Mouse (Mus musculus) frontal cortex, adult (tissue): ENCODE data around the gene Krtap4-7.
"Not testable (repeated sequence)": the region's sequence is repeated elsewhere in the genome, so short reads cannot be mapped to it uniquely, and the experiment has no call there.

Source experiments
- ATAC-seq: cut with Nextera tagmentation; 2 replicates; pipeline ENCODE4 v1.9.2; 2017; ENCODE audit warnings: mild to moderate bottlenecking, moderate library complexity, mixed read lengths; ENCODE audit not compliant: low TSS enrichment

Gene Krtap4-7

GRCm38 (mm10) chr11:99603208-99603607, 40.7 kb downstream of the Krtap4-7 start, which contains the start of gene Gm11938:
TSS of gene Gm11938 (minus strand) at chr11:99603308.
- ATAC-seq, result not testable (repeated sequence)

DNA sequence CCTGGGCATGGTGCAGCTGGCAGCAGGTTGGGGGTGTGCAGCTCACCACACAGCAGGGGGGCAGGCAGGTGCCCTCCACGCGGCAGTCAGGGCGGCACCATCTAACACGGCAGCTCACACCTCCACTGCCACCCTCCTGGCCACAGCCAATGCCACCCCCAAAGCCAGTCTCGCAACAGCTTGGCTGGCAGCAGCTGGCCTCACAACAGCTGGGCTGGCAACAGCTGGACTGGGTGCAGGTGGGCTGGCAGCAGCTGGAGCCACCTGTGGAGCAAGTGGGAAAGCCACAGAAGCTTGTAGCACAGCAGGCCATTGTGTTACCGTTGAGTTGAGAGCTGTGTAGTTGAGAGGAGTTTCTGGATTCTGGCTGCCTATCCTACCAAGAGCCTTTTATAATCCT, 46.1 kb downstream of the Krtap4-7 start, which contains the start of gene Krtap9-3:
Gene Krtap9-3, minus strand, starts transcription at position 364 of the 400 bp plus-strand sequence.
- not testable (repeated sequence) for ATAC-seq
